Comparison of ENCODE assay signal across 8 mouse cellular contexts in genomic region chr11:94211124-94211603, GRCm38 (mm10). TPM values are rescaled to one million over a fixed set of nuclear protein-coding genes. Genes with fewer than 3 reads are reported as not detected.
DNase-seq lines count a peak whose midpoint lies in the region; ATAC-seq lines count a peak whose summit lies in the region.

Gene Tob1, plus strand, starts transcription at chr11:94211454.

- H3K4me2 ChIP-seq in intestine, embryonic 14.5 days (ENCODE audit: low read length), result peak within 1 kb of the TSS; percentile 100

- intact Hi-C loops in left cerebral cortex, postnatal 14 days (cut with DNase I), result loop anchor here (1.0 to 5.0 kb wide), 3 partner anchors 50 to 164 kb away; no protein-coding TSS in a partner anchor

- 2% methylated on average over 37 of the region's 55 CpGs for WGBS in intestine, embryonic 14.5 days

- H3K4me3 ChIP-seq in intestine, embryonic 14.5 days (ENCODE audit: low read depth, low read length), result peak within 1 kb of the TSS; percentile 67

- peak; percentile 96 for ATAC-seq in intestine, embryonic 14.5 days (replicated peaks; ENCODE audit: low FRiP score, low TSS enrichment, low read depth)

- peaks cover 7% of the 10 kb centered on the region for H3K4me1 ChIP-seq in intestine, embryonic 14.5 days (replicated peaks; ENCODE audit: control insufficient read depth, insufficient read depth, low read length)

- H3K27me3 ChIP-seq in intestine, embryonic 14.5 days (replicated peaks; ENCODE audit: control insufficient read depth, insufficient read depth, low read length), result no peaks in the 10 kb centered on the region

- H3K9me3 ChIP-seq in intestine, embryonic 14.5 days (ENCODE audit: control insufficient read depth, low read length), result no peaks in the 10 kb centered on the region

- H3K36me3 ChIP-seq in intestine, embryonic 14.5 days (ENCODE audit: control insufficient read depth, insufficient read depth, low read length), result peaks cover 19% of the 10 kb centered on the region

- peak within 1 kb of the TSS; percentile 76 for H3K9ac ChIP-seq in intestine, embryonic 14.5 days (ENCODE audit: low read length)

- DNase-seq in adrenal gland, adult (ENCODE audit: inconsistent age in 2 of 2, low spot score in 1 of 2), result peak; percentile 99
- DNase-seq in embryo, embryonic 10.5 days (ENCODE audit: low spot score), result peak; percentile 100
- peak; percentile 99 for DNase-seq in gastrocnemius, postnatal 25 days
- DNase-seq in intestine, embryonic 14.5 days (ENCODE audit: low spot score), result peak; percentile 99
- DNase-seq in left cerebral cortex, postnatal 14 days (ENCODE audit: low spot score in 2 of 2), result peak; percentile 98 to 99
- peak; percentile 100 for DNase-seq in mesoderm, embryonic 11.5 days (ENCODE audit: low read depth, low spot score)
- DNase-seq in right cerebral cortex, postnatal 36 days (ENCODE audit: low spot score in 2 of 2), result peak; percentile 97 to 98
- DNase-seq in yolk sac, embryonic 10.5 days (ENCODE audit: low spot score), result peak; percentile 100

- H3K27ac ChIP-seq in intestine, embryonic 14.5 days (ENCODE audit: low read depth), result peak within 1 kb of the TSS; percentile 96

RNA-seq across cellular contexts. Expression of gene Tob1, which starts in this region (rescaled TPM):
- total RNA-seq in gastrocnemius, postnatal 25 days (2021), result 100 to 1,000 TPM; 136 to 169 TPM
- polyA plus RNA-seq in intestine, embryonic 14.5 days (2014; fragmentation: Nextera tagmentation; extraction: Ambion mirVana), result 16.7 and 24.1 TPM in 2 replicates
- 10 to 100 TPM; 33.7 to 37.3 TPM for total RNA-seq in left cerebral cortex, postnatal 14 days (2021)

Comparison
In these comparisons a context has a peak if more than half of its experiments do, and no peak if none do; other contexts are left out.
1. Peak in every context shown above with its lines: DNase-seq, ATAC-seq, H3K4me3 ChIP-seq and H3K27ac ChIP-seq.